Mouse (Mus musculus) adipocyte (in vitro differentiated cells): ENCODE measurements around the gene Vmn1r9.
A peak's percentile ranks its signal among the peaks of the same experiment; 100 is the strongest.
"Not testable (repeated sequence)": the region's sequence is repeated elsewhere in the genome, so short reads cannot be mapped to it uniquely, and the experiment has no call there.

Source experiments
- DNase-seq: peaks from one replicate; pipeline ENCODE4 v3.0.0-alpha.2; 2016; ENCODE audit warnings: low spot score

Vmn1r9 gene

GRCm38 (mm10) chr6:57066487-57066886 lies at the start of gene Vmn1r9:
Gene Vmn1r9, plus strand, starts transcription at chr6:57066787.
- DNase-seq, result no peak

GRCm38 (mm10) chr6:57025224-57025623 lies 41.4 kb upstream of the Vmn1r9 start, which contains the start of gene Vmn1r7:
Gene Vmn1r7, minus strand, starts transcription at chr6:57025324.
- not testable (repeated sequence) for DNase-seq

- DNase-seq, result no peak
These were observed 34.6 kb upstream of the Vmn1r9 start, which contains the start of gene Vmn1r8 for GRCm38 (mm10) chr6:57031984-57032383. Gene Vmn1r8, plus strand, starts transcription at chr6:57032284.

GRCm38 (mm10) chr6:57034674-57035073 lies 31.9 kb upstream of the Vmn1r9 start:
- DNase-seq, result no peak

GRCm38 (mm10) chr6:57063730-57064129 lies 2.9 kb upstream of the Vmn1r9 start:
- peak; percentile 37 for DNase-seq

- peak; percentile 5 for DNase-seq
These were observed 39.8 kb downstream of the Vmn1r9 start for GRCm38 (mm10) chr6:57106358-57106757.

GRCm38 (mm10) chr6:57109154-57109553 lies 42.6 kb downstream of the Vmn1r9 start, which contains the start of gene Vmn1r10:
Gene Vmn1r10, plus strand, starts transcription at chr6:57109454.
- DNase-seq, result no peak
